9 mouse cellular contexts compared by ENCODE assay signal in genomic region chr11:58235152-58235551, GRCm38 (mm10). TPM values are rescaled to one million over a fixed set of nuclear protein-coding genes. Genes with fewer than 3 reads are reported as not detected.
DNase-seq lines count a peak whose midpoint lies in the region; ATAC-seq and TF ChIP-seq lines count a peak whose summit lies in the region.
"Had no signal": no experiment of that assay in that cellular context is flagged by ENCODE, and none has a peak within 500 bp of the region (broad histone marks: within the 10 kb centered on the region; RNA-seq: fewer than 3 reads in every experiment).

No protein-coding gene starts in this region.

- 16% methylated on average over 6 of the region's 6 CpGs for WGBS in forebrain, embryonic 11.5 days
- WGBS in forebrain, embryonic 13.5 days, result 18% methylated on average over 6 of the region's 6 CpGs

- H3K9ac ChIP-seq in forebrain, embryonic 11.5 days (ENCODE audit: low read length), result no peak overlapping the region
- no peak overlapping the region for H3K9ac ChIP-seq in forebrain, embryonic 13.5 days

- no peak overlapping the region for H3K4me3 ChIP-seq in forebrain, embryonic 11.5 days (ENCODE audit: low read depth, low read length)
- no peak overlapping the region for H3K4me3 ChIP-seq in forebrain, embryonic 13.5 days
- H3K4me3 ChIP-seq in testis, adult 2 months (ENCODE audit: control insufficient read depth, low read depth, low read length), result no peak overlapping the region

- H3K36me3 ChIP-seq in forebrain, embryonic 11.5 days (ENCODE audit: control insufficient read depth, insufficient read depth, low read length), result no peaks in the 10 kb centered on the region
- H3K36me3 ChIP-seq in forebrain, embryonic 13.5 days (ENCODE audit: poor library complexity, severe bottlenecking), result no peaks in the 10 kb centered on the region
- H3K36me3 ChIP-seq in testis, adult 2 months (ENCODE audit: control insufficient read depth, insufficient read depth, low read length), result no peaks in the 10 kb centered on the region

- DNase-seq in forebrain, embryonic 11.5 days (ENCODE audit: low spot score), result peak; percentile 64
- no peak for DNase-seq in testis, postnatal 10 days (ENCODE audit: low spot score)
- no peak for DNase-seq in frontal cortex, postnatal 25 days (ENCODE audit: low spot score in 2 of 2)
- DNase-seq in ovary, postnatal 14 days (ENCODE audit: low spot score), result no peak

- ATAC-seq in forebrain, embryonic 11.5 days (replicated peaks; ENCODE audit: low FRiP score), result no peak
- no peak for ATAC-seq in forebrain, embryonic 13.5 days
- peak; percentile 77 for ATAC-seq in inflammation-experienced regulatory T-cells, adult 6 months
- peak; percentile 78 for ATAC-seq in monocyte, adult 5-6 weeks (replicated peaks; ENCODE audit: insufficient number of reproducible peaks, low FRiP score, low TSS enrichment, poor library complexity, severe bottlenecking)

- H3K4me2 ChIP-seq in forebrain, embryonic 11.5 days (ENCODE audit: low read depth, low read length, severe bottlenecking), result no peak overlapping the region
- no peak overlapping the region for H3K4me2 ChIP-seq in forebrain, embryonic 13.5 days

- no peak overlapping the region for H3K27ac ChIP-seq in forebrain, embryonic 11.5 days (ENCODE audit: low read depth, low read length)
- H3K27ac ChIP-seq in forebrain, embryonic 13.5 days, result no peak overlapping the region
- no peak overlapping the region for H3K27ac ChIP-seq in testis, adult 2 months (ENCODE audit: control insufficient read depth, insufficient read depth, low read depth, low read length)

- peak; percentile 71; the same call in 1 of the 2 replicates for TF ChIP-seq CTCF in testis, adult 2 months (IDR thresholded peaks at IDR 0.05; ENCODE audit: control insufficient read depth, insufficient read depth, insufficient replicate concordance, low read depth, low read length)

- TF ChIP-seq POLR2A in testis, adult 2 months (IDR thresholded peaks at IDR 0.05; ENCODE audit: control insufficient read depth, low read depth, low read length), result no peak

- no peaks in the 10 kb centered on the region for H3K9me3 ChIP-seq in forebrain, embryonic 11.5 days (ENCODE audit: control insufficient read depth, low read length)
- H3K9me3 ChIP-seq in forebrain, embryonic 13.5 days (replicated peaks), result no peaks in the 10 kb centered on the region

- peaks cover 1% of the 10 kb centered on the region; the same call in 1 of the 2 replicates for H3K4me1 ChIP-seq in forebrain, embryonic 11.5 days (replicated peaks; ENCODE audit: control insufficient read depth, insufficient read depth, low read length)
- peaks cover 8% of the 10 kb centered on the region; the same call in 1 of the 2 replicates for H3K4me1 ChIP-seq in forebrain, embryonic 13.5 days
- peaks cover 8% of the 10 kb centered on the region for H3K4me1 ChIP-seq in testis, adult 2 months (ENCODE audit: control insufficient read depth, insufficient read depth, low read length)

- H3K27me3 ChIP-seq in forebrain, embryonic 11.5 days (ENCODE audit: control insufficient read depth, insufficient read depth, low read length), result no peaks in the 10 kb centered on the region
- no peaks in the 10 kb centered on the region for H3K27me3 ChIP-seq in forebrain, embryonic 13.5 days
- no peaks in the 10 kb centered on the region for H3K27me3 ChIP-seq in testis, adult 2 months (ENCODE audit: control insufficient read depth, insufficient read depth, low read length)

RNA-seq across cellular contexts. Expression of gene Irgm2, which starts 35.7 kb away (rescaled TPM):
- 0.28 and 0.47 TPM in 2 replicates for polyA plus RNA-seq in forebrain, embryonic 11.5 days (2014; fragmentation: Nextera tagmentation; extraction: Ambion mirVana)
- 0.29 and 0.49 TPM in 2 replicates for polyA plus RNA-seq in forebrain, embryonic 13.5 days (2015; fragmentation: Nextera tagmentation; extraction: Ambion mirVana)
- polyA plus RNA-seq in testis, adult 2 months (2012; rRNA removed), result 0.48 and 0.79 TPM in 2 replicates
- polyA plus RNA-seq in inflammation-experienced regulatory T-cells, adult 6 months (2017; shearing (Covaris generic)), result 10 to 100 TPM; 47.5 to 49.5 (median 48.5) TPM
- total RNA-seq in monocyte, adult 5-6 weeks (2017), result 8.8 to 21.7 TPM (median 12.9 TPM) in 3 replicates

RNA-seq across cellular contexts. Expression of gene Igtp, which starts 35.8 kb away (rescaled TPM):
- polyA plus RNA-seq in forebrain, embryonic 11.5 days (2014; fragmentation: Nextera tagmentation; extraction: Ambion mirVana), result 2.0 and 2.3 TPM in 2 replicates
- 0.83 and 0.94 TPM in 2 replicates for polyA plus RNA-seq in forebrain, embryonic 13.5 days (2015; fragmentation: Nextera tagmentation; extraction: Ambion mirVana)
- 0.59 and 0.61 TPM in 2 replicates for polyA plus RNA-seq in testis, adult 2 months (2012; rRNA removed)
- 100 to 1,000 TPM; 300 to 422 (median 383) TPM for polyA plus RNA-seq in inflammation-experienced regulatory T-cells, adult 6 months (2017; shearing (Covaris generic))
- total RNA-seq in monocyte, adult 5-6 weeks (2017), result 18.7 to 31.1 TPM (median 19.5 TPM) in 3 replicates

RNA-seq across cellular contexts. Expression of gene 4930438A08Rik, which starts 39.4 kb away (rescaled TPM):
- polyA plus RNA-seq in forebrain, embryonic 11.5 days (2014; fragmentation: Nextera tagmentation; extraction: Ambion mirVana), result 0.08 TPM in 1 of 2 replicates, not detected in the other
- polyA plus RNA-seq in forebrain, embryonic 13.5 days (2015; fragmentation: Nextera tagmentation; extraction: Ambion mirVana), result not detected in 2 replicates
- 0.13 and 0.75 TPM in 2 replicates for polyA plus RNA-seq in testis, adult 2 months (2012; rRNA removed)
- not detected for polyA plus RNA-seq in inflammation-experienced regulatory T-cells, adult 6 months (2017; shearing (Covaris generic))
- total RNA-seq in monocyte, adult 5-6 weeks (2017), result not detected in 3 replicates
- polyA plus RNA-seq: intestine, embryonic 14.5 days had no signal

Comparison
In these comparisons a context has a peak if more than half of its experiments do, and no peak if none do; other contexts are left out.
1. ATAC-seq: peak in inflammation-experienced regulatory T-cells, adult 6 months (single experiment) and monocyte, adult 5-6 weeks (single experiment); none in forebrain, embryonic 11.5 days (single experiment) and forebrain, embryonic 13.5 days (single experiment).
2. RNA of gene Irgm2, which starts 35.7 kb away (polyA plus RNA-seq): 47.5 to 49.5 TPM in inflammation-experienced regulatory T-cells, adult 6 months; 0.48 to 0.79 TPM in testis, adult 2 months, 0.29 to 0.49 TPM in forebrain, embryonic 13.5 days and 0.28 to 0.47 TPM in forebrain, embryonic 11.5 days; every median in the first group is over 10 times any median in the second.
3. RNA of gene Igtp, which starts 35.8 kb away (polyA plus RNA-seq): 300 to 422 TPM in inflammation-experienced regulatory T-cells, adult 6 months; 2.0 to 2.3 TPM in forebrain, embryonic 11.5 days, 0.83 to 0.94 TPM in forebrain, embryonic 13.5 days and 0.59 to 0.61 TPM in testis, adult 2 months; every median in the first group is over 10 times any median in the second.